Mouse (Mus musculus) bone marrow, adult 2 months (tissue): Measurements from ENCODE around the gene Adgrv1. TPM values are rescaled to one million over a fixed set of nuclear protein-coding genes. Genes with fewer than 3 reads are reported as not detected.
"Not testable (repeated sequence)": the region's sequence is repeated elsewhere in the genome, so short reads cannot be mapped to it uniquely, and the experiment has no call there.

Source experiments
- H3K27ac ChIP-seq: fragments of 200-500 bp; 2 replicates; pipeline ENCODE4 v1.5.1; 2012; ENCODE audit warnings: low read depth, mild to moderate bottlenecking, control low read depth, inconsistent platforms, low read length; ENCODE audit not compliant: control insufficient read depth, poor library complexity, insufficient read depth
- H3K4me1 ChIP-seq: fragments of 200-500 bp; 2 replicates; pipeline ENCODE4 v1.6.1; 2011; ENCODE audit warnings: low read length; ENCODE audit not compliant: control insufficient read depth, insufficient read depth
- H3K4me3 ChIP-seq: fragments of 200-500 bp; replicated peaks from 2 replicates; pipeline ENCODE3; 2011; ENCODE audit warnings: mild to moderate bottlenecking, low read depth, low read length, control low read depth; ENCODE audit not compliant: control insufficient read depth
- CTCF ChIP-seq: fragments of 200-500 bp; IDR thresholded peaks from 2 replicates; pipeline ENCODE4 v1.5.1; 2011; ENCODE audit warnings: low read length, control low read depth; ENCODE audit not compliant: control insufficient read depth, insufficient read depth
- POLR2A ChIP-seq: fragments of 200-500 bp; IDR thresholded peaks from 2 replicates; pipeline ENCODE4 v1.6.1; 2011; ENCODE audit warnings: low read depth, mild to moderate bottlenecking, control low read depth, low read length, borderline replicate concordance; ENCODE audit not compliant: control insufficient read depth
- WGBS: fragments of 180-500 bp; shearing (Covaris S2); methylation state at CpG from one replicate; pipeline ENCODE4 v1.1.7; 2018; 5-methylcytosine and 5-hydroxymethylcytosine counted together
- polyA plus RNA-seq: library from polyadenylated mRNA; stranded (reverse); fragments of >200 nt; gene quantifications from 2 replicates; pipeline ENCODE4 v1.2.4, GENCODE M21; 2011; ENCODE audit warnings: low replicate concordance; ENCODE audit not compliant: missing spikeins, insufficient read depth, insufficient read length

The Adgrv1 gene
- polyA plus RNA-seq, 1 experiment = 1.7 TPM

DNA sequence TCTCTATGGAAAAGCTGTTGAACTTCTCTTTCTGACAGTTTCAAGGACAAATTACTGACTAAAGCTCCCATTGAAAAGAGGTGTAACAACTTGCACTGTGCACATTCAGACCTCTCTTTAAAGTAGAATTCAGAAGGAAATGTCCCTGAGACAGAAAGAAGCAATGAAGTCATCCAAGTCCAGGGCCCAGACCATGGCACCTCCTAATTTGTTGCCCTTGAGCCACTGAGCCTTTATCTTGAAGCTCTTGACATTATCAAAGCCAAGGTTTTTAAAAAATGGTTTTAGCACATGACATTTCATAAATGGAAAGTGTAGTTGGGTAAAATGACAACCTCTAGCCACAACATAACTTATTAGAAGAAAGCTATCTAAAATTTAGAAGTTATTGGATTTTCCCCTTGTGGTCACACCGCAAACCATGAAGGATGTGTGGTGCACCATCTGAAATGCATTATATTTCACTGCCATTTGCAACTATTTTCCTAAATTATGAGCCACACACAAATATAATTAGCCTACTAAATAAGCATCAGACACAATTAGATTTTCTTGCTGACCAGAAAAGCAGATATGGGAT is 352.2 kb downstream of the Adgrv1 start:
- Histone ChIP-seq H3K4me1 (no peaks in the 10 kb centered on the region), H3K27ac (no peak overlapping the region), H3K4me3 (no peak overlapping the region)
- WGBS = 43% methylated on average over 1 of the region's 1 CpGs
- TF ChIP-seq CTCF (no peak), POLR2A (no peak)

DNA sequence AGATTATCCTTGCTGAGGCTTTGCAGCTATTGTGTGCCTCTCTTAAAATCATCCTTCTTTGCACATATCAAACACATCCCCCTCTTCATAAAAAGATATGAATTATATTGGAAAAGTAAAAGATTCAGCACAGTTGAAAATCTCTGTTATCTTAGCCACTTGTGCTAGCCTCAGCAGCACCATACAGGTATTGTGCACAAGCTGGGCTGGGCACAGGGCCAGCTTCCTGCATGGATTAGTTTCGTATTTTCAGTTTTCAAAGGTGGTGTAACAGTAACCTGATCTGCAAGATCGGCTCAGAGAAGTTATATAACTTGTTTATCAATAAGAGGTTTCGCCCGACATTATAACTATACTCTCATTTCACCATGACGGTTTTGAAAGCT is 353.6 kb downstream of the Adgrv1 start:
- 61% methylated on average over 5 of the region's 5 CpGs for WGBS
- Histone ChIP-seq H3K4me1 (no peaks in the 10 kb centered on the region), H3K4me3 (no peak overlapping the region), H3K27ac (no peak overlapping the region)
- no peak for TF ChIP-seq POLR2A

DNA sequence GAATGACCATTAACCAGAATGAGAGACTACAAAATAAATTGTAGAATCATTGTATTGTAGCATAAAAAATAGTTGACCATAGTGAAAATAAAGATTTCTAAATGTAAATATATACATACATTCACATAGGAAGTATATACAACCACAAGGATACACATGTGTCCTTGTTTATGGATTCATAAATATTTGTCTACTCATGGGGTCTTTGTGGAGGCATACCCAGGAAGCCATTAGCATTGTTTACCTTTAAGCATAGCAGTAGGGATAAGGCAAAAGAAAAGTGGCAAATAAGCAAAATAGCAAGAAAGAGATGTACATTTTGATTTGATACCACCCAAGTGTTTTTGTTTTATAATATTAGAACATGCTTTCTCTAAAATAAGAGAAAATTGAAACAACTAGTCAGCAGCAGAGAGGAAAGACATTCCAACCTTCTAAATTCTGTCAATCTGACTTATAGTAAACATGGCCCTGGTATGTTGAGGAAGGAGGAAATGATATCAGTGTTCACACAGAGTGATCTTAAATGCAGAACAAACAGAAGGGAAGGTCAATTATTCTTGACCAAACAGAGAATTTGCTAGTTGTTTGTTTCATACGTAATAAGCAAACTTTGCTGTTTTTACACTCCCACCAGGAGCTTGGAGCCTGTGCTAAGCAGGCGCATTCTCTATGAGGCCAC is 354.1 kb downstream of the Adgrv1 start:
- Histone ChIP-seq H3K27ac (no peak overlapping the region), H3K4me1 (no peaks in the 10 kb centered on the region), H3K4me3 (no peak overlapping the region)
- TF ChIP-seq CTCF (no peak), POLR2A (no peak)
- whole genome bisulfite sequencing = 89% methylated on average over 2 of the region's 2 CpGs

DNA sequence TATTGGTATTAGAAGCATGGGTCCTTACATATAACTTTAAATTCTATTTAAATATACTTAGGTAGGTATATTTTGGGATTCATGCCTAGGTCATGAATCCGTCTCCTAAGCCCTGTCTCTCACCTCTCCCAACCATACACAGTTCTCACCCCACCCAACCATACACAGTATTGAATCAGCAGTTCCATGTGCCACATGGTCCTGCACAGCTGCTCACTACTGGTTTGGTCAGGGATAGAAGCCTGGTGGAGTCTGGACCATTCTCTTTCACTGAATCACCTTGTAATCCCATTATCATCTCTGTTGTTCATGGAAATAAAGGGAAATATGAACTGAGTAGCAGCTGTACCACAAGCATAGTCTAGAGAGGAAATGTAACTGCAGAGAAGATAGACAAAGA is 359.1 kb downstream of the Adgrv1 start:
- no peak for TF ChIP-seq CTCF
- WGBS = 63% methylated on average over 1 of the region's 1 CpGs
- Histone ChIP-seq H3K27ac (no peak overlapping the region), H3K4me3 (no peak overlapping the region), H3K4me1 (no peaks in the 10 kb centered on the region)

DNA sequence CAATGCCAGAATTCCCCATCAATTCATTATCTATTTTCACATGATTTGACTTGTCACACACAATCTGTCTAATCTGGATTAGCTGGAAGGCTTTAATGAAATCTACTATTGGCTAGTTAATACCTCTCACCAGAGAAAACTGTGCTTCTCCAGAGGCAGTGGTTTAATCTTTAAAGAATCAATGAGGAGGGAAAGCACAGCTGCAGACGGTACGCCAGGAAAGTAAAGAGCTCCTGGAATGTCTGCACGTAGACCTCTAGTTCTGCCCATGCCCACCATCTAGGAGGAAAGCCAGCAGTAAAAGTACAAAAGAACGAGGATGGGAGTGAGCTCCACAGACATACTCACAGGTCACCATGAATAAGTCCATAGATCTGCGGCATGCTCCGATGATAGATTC is 362.6 kb downstream of the Adgrv1 start:
- H3K4me3 ChIP-seq = no peak overlapping the region
- 86% methylated on average over 6 of the region's 6 CpGs for WGBS
- no peak overlapping the region for H3K27ac ChIP-seq
- H3K4me1 ChIP-seq = no peaks in the 10 kb centered on the region
- TF ChIP-seq POLR2A = no peak
- no peak for TF ChIP-seq CTCF

DNA sequence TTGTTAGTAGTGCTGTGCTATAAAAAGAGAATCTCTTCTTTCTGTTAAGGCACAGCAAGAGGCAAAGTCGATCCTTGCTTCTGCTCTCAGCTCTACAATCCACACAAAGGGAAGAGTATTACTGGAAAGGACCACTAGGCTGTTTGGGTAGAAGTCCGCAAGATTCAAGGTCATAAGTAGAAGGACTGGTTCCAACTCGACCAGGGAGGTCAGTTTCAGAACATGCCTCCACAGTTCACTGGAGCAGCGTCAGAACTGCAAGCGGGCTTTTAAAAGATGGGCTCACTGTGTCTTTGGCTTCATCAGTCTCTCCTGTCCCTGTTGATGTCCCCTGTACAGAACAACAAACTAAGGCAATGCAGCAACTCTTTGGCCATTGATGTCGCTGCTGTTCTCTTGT is 363.9 kb downstream of the Adgrv1 start:
- WGBS = 78% methylated on average over 6 of the region's 6 CpGs
- Histone ChIP-seq H3K4me1 (no peaks in the 10 kb centered on the region), H3K27ac (no peak overlapping the region), H3K4me3 (no peak overlapping the region)
- TF ChIP-seq CTCF (no peak), POLR2A (no peak)

DNA sequence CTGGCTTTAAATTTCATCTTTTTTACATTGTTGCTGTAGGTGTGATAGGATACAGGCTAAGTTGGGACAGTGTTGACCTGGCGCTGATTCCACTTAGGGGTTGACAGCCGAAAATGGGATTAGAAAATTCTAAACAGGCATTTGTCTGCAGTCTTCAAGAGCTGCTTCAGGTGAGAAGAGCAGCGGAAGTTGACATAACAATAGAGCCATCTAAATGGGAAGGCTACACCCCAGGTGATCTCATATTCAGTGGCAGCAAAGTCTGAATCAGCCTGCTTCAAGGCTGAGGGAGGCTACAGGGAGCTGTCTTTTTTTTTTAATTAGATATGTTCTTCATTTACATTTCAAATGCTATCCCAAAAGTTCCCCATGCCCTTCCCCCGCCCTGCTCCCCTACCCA is 365.5 kb downstream of the Adgrv1 start:
- H3K4me3 ChIP-seq, H3K4me1 ChIP-seq, H3K27ac ChIP-seq: not testable (repeated sequence)
- 82% methylated on average over 4 of the region's 4 CpGs for WGBS

- Histone ChIP-seq H3K27ac (no peak overlapping the region), H3K4me3 (no peak overlapping the region), H3K4me1 (no peaks in the 10 kb centered on the region)
- TF ChIP-seq POLR2A (no peak), CTCF (no peak)
- 37% methylated on average over 1 of the region's 1 CpGs for WGBS
Observed at GRCm38 (mm10) chr13:81264465-81264864, 368.5 kb downstream of the Adgrv1 start.

DNA sequence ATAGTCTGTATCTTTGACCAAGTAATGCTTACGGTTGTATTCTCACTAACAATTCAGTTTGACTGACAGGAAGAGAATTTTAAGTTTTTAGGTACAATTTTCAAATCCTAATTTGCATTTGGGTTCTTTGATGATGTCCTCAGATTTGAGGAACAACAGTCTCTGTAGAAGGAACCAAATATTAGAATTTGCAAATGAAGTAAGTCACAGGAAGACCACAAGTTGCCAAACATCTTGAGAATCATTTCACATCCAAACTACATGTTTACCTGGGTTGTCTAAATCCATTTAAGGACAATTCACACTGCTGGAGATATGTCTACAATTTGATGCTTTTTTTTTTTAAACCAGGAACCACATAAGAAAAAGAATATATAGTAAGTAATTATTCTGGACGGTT is 391.8 kb downstream of the Adgrv1 start:
- 37% methylated on average over 2 of the region's 2 CpGs for WGBS
- no peak overlapping the region for H3K27ac ChIP-seq
- no peak overlapping the region for H3K4me3 ChIP-seq
- no peak for TF ChIP-seq POLR2A
- TF ChIP-seq CTCF = no peak
- peaks cover 2% of the 10 kb centered on the region; the same call in 1 of the 2 replicates for H3K4me1 ChIP-seq
